Mouse (Mus musculus): ENCODE measurements around the gene Slc44a2. TPM values are rescaled to one million over a fixed set of nuclear protein-coding genes. Genes with fewer than 3 reads are reported as not detected.
A peak's percentile ranks its signal among the peaks of the same experiment; 100 is the strongest.

Slc44a2 gene
- total and polyA plus RNA-seq, 3 experiments, result 22.1 to 62.9 (median 36.5) TPM

GRCm38 (mm10) chr9:21291022-21291787 lies 29.3 kb upstream of the Slc44a2 start, which contains the start of gene Cdkn2d:
TSS of gene Cdkn2d (minus strand) at chr9:21291407.
- no peaks in the 10 kb centered on the region for H3K9me3 ChIP-seq (replicated peaks; ENCODE audit: low read length)
- in situ Hi-C loops (cut with MboI; ENCODE audit: low pct_ligation_motif_present, low pct_unique_long_range_greater_than_20kb, low sequenced_read_pairs), result no loop called here
- peaks cover 6% of the 10 kb centered on the region for H3K27me3 ChIP-seq (replicated peaks)
- peak within 1 kb of the TSS; percentile 39 for H3K27ac ChIP-seq (ENCODE audit: insufficient read depth, low read depth)
- peak within 1 kb of the TSS; percentile 53 for H3K9ac ChIP-seq (ENCODE audit: insufficient read depth, low read depth)
- H3K4me3 ChIP-seq (replicated peaks in 1 of 3; ENCODE audit: low read depth in 2 of 3, low read length in 2 of 3, poor library complexity in 1 of 3), result peak within 1 kb of the TSS; percentile 68 to 82 (median 74)
- H3K4me2 ChIP-seq (ENCODE audit: insufficient read depth, low read depth, poor library complexity, severe bottlenecking), result peak within 1 kb of the TSS; percentile 88
- TF ChIP-seq PAX5 (IDR thresholded peaks at IDR 0.05; ENCODE audit: low read length) (no peak), ZNF384 (IDR thresholded peaks at IDR 0.05; ENCODE audit: low read depth, low read length) (peak; percentile 72), TBP (conservative IDR thresholded peaks at IDR 0.05; ENCODE audit: low read depth, low read length) (0 out of 2 replicates have a peak, but pooled peaks have one; percentile 58), MAZ (IDR thresholded peaks at IDR 0.05; ENCODE audit: low read depth, low read length) (peak; percentile 85), USF2 (conservative IDR thresholded peaks at IDR 0.05; ENCODE audit: low read depth, low read length) (no peak), IRF4 (IDR thresholded peaks at IDR 0.05; ENCODE audit: low read depth, low read length) (peak; percentile 69; the same call in 1 of the 2 replicates), SMC3 (IDR thresholded peaks at IDR 0.05; ENCODE audit: low read depth, low read length) (peak; percentile 35), GABPA (IDR thresholded peaks at IDR 0.05; ENCODE audit: insufficient replicate concordance, low read depth, low read length) (no peak), NELFE (IDR thresholded peaks at IDR 0.05; ENCODE audit: low read depth, low read length) (peak; percentile 83), ZKSCAN1 (IDR thresholded peaks at IDR 0.05; ENCODE audit: borderline replicate concordance, low read depth, low read length) (no peak), EP300 (IDR thresholded peaks at IDR 0.05; ENCODE audit: low read length) (peak; percentile 83), POLR2A (IDR thresholded peaks at IDR 0.05; ENCODE audit: low read depth, low read length) (peak; percentile 50), E2F4 (IDR thresholded peaks at IDR 0.05; ENCODE audit: insufficient replicate concordance, low read depth, low read length) (peak; percentile 95), RCOR1 (conservative IDR thresholded peaks at IDR 0.05; ENCODE audit: low read depth, low read length) (peak; percentile 88), MYC (IDR thresholded peaks at IDR 0.05; ENCODE audit: low read depth, low read length) (peak; percentile 73; the same call in 1 of the 2 replicates), ELF1 (IDR thresholded peaks at IDR 0.05; ENCODE audit: low read depth, low read length) (peak; percentile 78), CHD2 (IDR thresholded peaks at IDR 0.05; ENCODE audit: low read length) (peak; percentile 97), ZC3H11A (IDR thresholded peaks at IDR 0.05; ENCODE audit: low read depth, low read length) (no peak), JUN (IDR thresholded peaks at IDR 0.05; ENCODE audit: insufficient read depth, low read depth, low read length) (peak; percentile 89), MEF2A (IDR thresholded peaks at IDR 0.05; ENCODE audit: borderline replicate concordance, low read depth, low read length) (0 out of 2 replicates have a peak, but pooled peaks have one; percentile 59), MAX (IDR thresholded peaks at IDR 0.05; ENCODE audit: low read length) (no peak), NRF1 (IDR thresholded peaks at IDR 0.05; ENCODE audit: low read depth, low read length) (peak; percentile 68), KAT2A (IDR thresholded peaks at IDR 0.05; ENCODE audit: insufficient replicate concordance, low read length) (no peak), UBTF (IDR thresholded peaks at IDR 0.05; ENCODE audit: low read depth, low read length) (no peak), BHLHE40 (IDR thresholded peaks at IDR 0.05; ENCODE audit: low read depth, low read length) (peak; percentile 53), USF1 (IDR thresholded peaks at IDR 0.05; ENCODE audit: low read depth, low read length) (no peak), JUND (conservative IDR thresholded peaks at IDR 0.05; ENCODE audit: low read depth, low read length) (peak; percentile 92), SIN3A (IDR thresholded peaks at IDR 0.05; ENCODE audit: low read length) (peak; percentile 92), TCF12 (IDR thresholded peaks at IDR 0.05; ENCODE audit: low read depth, low read length) (peak; percentile 63), POLR2AphosphoS2 (IDR thresholded peaks at IDR 0.05; ENCODE audit: low read depth, low read length) (no peak), HCFC1 (IDR thresholded peaks at IDR 0.05; ENCODE audit: low read depth, low read length) (peak; percentile 66), RAD21 (IDR thresholded peaks at IDR 0.05; ENCODE audit: low read depth, low read length) (peak; percentile 49), CTCF (conservative IDR thresholded peaks at IDR 0.05 in 1 of 2, IDR thresholded peaks at IDR 0.05 in 1 of 2; ENCODE audit: low read depth in 2 of 2, low read length in 2 of 2) (peak in 1 of 2 experiments; percentile 55; a peak in 2 of 4 replicates), MAFK (IDR thresholded peaks at IDR 0.05; ENCODE audit: insufficient replicate concordance, low read length) (peak; percentile 27; the same call in 1 of the 2 replicates), MXI1 (IDR thresholded peaks at IDR 0.05; ENCODE audit: low read depth, low read length) (0 out of 2 replicates have a peak, but pooled peaks have one; percentile 32), CHD1 (IDR thresholded peaks at IDR 0.05; ENCODE audit: low read depth, low read length) (no peak), ZMIZ1 (IDR thresholded peaks at IDR 0.05; ENCODE audit: low read depth, low read length) (no peak; the same call in 1 of the 2 replicates), ETS1 (conservative IDR thresholded peaks at IDR 0.05; ENCODE audit: low read depth, low read length) (peak; percentile 87)
- dilution Hi-C loops (cut with MboI; ENCODE audit: extremely low pct_ligation_motif_present, extremely low pct_unique_long_range_greater_than_20kb, low sequenced_read_pairs), result no loop called here
- DNase-seq (ENCODE audit: extremely low read depth), result peak; percentile 100
- H3K4me1 ChIP-seq (ENCODE audit: control insufficient read depth in 1 of 2, insufficient read depth in 2 of 2), result peaks cover 9 to 32% of the 10 kb centered on the region in 2 experiments
- H3K36me3 ChIP-seq (replicated peaks in 1 of 2; ENCODE audit: control insufficient read depth in 1 of 2, insufficient read depth in 1 of 2, low read length in 1 of 2), result peaks cover 0 to 5% of the 10 kb centered on the region in 2 experiments
- H3K79me2 ChIP-seq (replicated peaks; ENCODE audit: control insufficient read depth, extremely low read depth, insufficient read depth, poor library complexity, severe bottlenecking), result peaks cover 17% of the 10 kb centered on the region

Measured in CH12.LX (cell line).